32 mouse cellular contexts compared by ENCODE assay signal in genomic region chr15:26748484-26748883, GRCm38 (mm10).
"Had no signal": no experiment of that assay in that cellular context is flagged by ENCODE, and none has a peak within 500 bp of the region (broad histone marks: within the 10 kb centered on the region; RNA-seq: fewer than 3 reads in every experiment).

No protein-coding gene starts in this region.

- H3K4me1 ChIP-seq: heart, embryonic 10.5 days; heart, embryonic 12.5 days; heart, embryonic 13.5 days; heart, embryonic 15.5 days; hindbrain, embryonic 10.5 days; hindbrain, embryonic 12.5 days; hindbrain, embryonic 13.5 days; hindbrain, embryonic 15.5 days; intestine, embryonic 15.5 days; kidney, embryonic 15.5 days had no signal

- DNase-seq: heart, postnatal 10 days; heart, postnatal 14 days; heart, postnatal 36 days; heart, postnatal 4 days; kidney, adult 11 months; kidney, adult 18-20 months; kidney, adult 2 months; kidney, adult 8-10 months; kidney, adult 9 months; kidney, postnatal 10 days; kidney, postnatal 14 days; kidney, postnatal 25 days; kidney, postnatal 36 days; kidney, postnatal 4 days; layer of hippocampus, adult 9-11 months; layer of hippocampus, postnatal 36 days had no signal

- ATAC-seq: hindbrain, embryonic 16.5 days; hindbrain, postnatal 0 days; inflammation-experienced regulatory T-cells, adult 6 months; intestine, embryonic 15.5 days; intestine, embryonic 16.5 days; intestine, postnatal 0 days had no signal

- H3K4me3 ChIP-seq: heart, embryonic 10.5 days; heart, embryonic 12.5 days; heart, embryonic 13.5 days; heart, embryonic 15.5 days; hindbrain, embryonic 10.5 days; hindbrain, embryonic 12.5 days; hindbrain, embryonic 13.5 days; hindbrain, embryonic 15.5 days; intestine, embryonic 15.5 days; kidney, embryonic 15.5 days; layer of hippocampus, adult 2 months had no signal
